ENCODE assay signal across 16 mouse cellular contexts in genomic region chr2:165497706-165498275, GRCm38 (mm10). TPM values are rescaled to one million over a fixed set of nuclear protein-coding genes. Genes with fewer than 3 reads are reported as not detected.
"Had no signal": no experiment of that assay in that cellular context is flagged by ENCODE, and none has a peak within 500 bp of the region (broad histone marks: within the 10 kb centered on the region; RNA-seq: fewer than 3 reads in every experiment).

No protein-coding gene starts in this region.

- ATAC-seq: intestine, embryonic 15.5 days; liver, postnatal 0 days had no signal

- H3K9ac ChIP-seq: intestine, embryonic 15.5 days; limb, embryonic 12.5 days; limb, embryonic 15.5 days; liver, embryonic 14.5 days; liver, postnatal 0 days had no signal

- H3K36me3 ChIP-seq: intestine, embryonic 15.5 days; limb, embryonic 12.5 days; limb, embryonic 15.5 days had no signal

- H3K27me3 ChIP-seq: intestine, embryonic 15.5 days; limb, embryonic 15.5 days had no signal

- H3K4me2 ChIP-seq: intestine, embryonic 15.5 days; limb, embryonic 12.5 days; limb, embryonic 15.5 days; liver, embryonic 11.5 days; midbrain, embryonic 11.5 days had no signal

- DNase-seq: kidney, postnatal 25 days; left cerebral cortex, postnatal 4 days; liver, postnatal 0 days; midbrain, embryonic 14.5 days; thymus, adult 2 months; thymus, postnatal 14 days; thymus, postnatal 4 days had no signal

- H3K9me3 ChIP-seq: intestine, embryonic 15.5 days; limb, embryonic 12.5 days; limb, embryonic 15.5 days had no signal

- H3K27ac ChIP-seq: intestine, embryonic 15.5 days; kidney, postnatal 0 days; limb, embryonic 12.5 days; limb, embryonic 15.5 days; liver, embryonic 14.5 days; macrophage had no signal

- H3K4me3 ChIP-seq: intestine, embryonic 15.5 days; limb, embryonic 12.5 days; limb, embryonic 15.5 days had no signal

RNA-seq across cellular contexts. Expression of gene Slc2a10, which starts 5.8 kb away (rescaled TPM):
- total RNA-seq: megakaryocyte-erythroid progenitor cell, adult 5-6 weeks had no signal
- polyA plus RNA-seq: macrophage had no signal

RNA-seq across cellular contexts. Expression of gene Slc13a3, which starts 24.8 kb away (rescaled TPM):
- total RNA-seq: megakaryocyte-erythroid progenitor cell, adult 5-6 weeks had no signal
- polyA plus RNA-seq: limb, embryonic 12.5 days had no signal
